Mouse (Mus musculus) lung, postnatal 0 days (tissue): Measurements from ENCODE around the gene Ddhd1.

Experiments used
- CTCF ChIP-seq: IDR thresholded peaks from 2 replicates; pipeline ENCODE4 v1.5.1; 2016; ENCODE audit warnings: antibody characterized with exemption, mild to moderate bottlenecking
- EP300 ChIP-seq: IDR thresholded peaks from 2 replicates; pipeline ENCODE4 v1.6.1; 2016; ENCODE audit warnings: antibody characterized with exemption, mild to moderate bottlenecking, control low read depth

DNA sequence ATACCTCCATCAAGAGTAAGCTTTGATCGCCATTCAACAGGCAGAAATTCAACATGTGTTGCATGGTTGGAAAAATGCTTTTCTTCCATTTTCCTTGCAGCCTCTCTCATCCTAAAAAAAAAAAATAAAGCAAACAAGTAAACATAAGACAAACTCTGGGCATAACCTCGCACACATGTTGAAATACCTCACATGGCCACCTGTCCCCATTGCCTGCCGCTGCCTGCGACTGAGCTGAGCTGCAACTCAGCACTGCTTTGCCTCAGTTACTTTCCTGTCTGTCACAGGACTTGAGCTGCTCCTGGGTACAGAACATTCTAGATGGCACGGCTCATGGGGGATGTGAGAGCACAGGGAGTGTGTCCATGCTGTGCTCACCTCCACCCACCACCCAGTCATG, 41.4 kb downstream of the Ddhd1 start:
- TF ChIP-seq EP300: no peak
- no peak for TF ChIP-seq CTCF
